In genomic region chr2:153527580-153528531, GRCm38 (mm10) we compare ENCODE assay signal across 9 mouse cellular contexts. TPM values are rescaled to one million over a fixed set of nuclear protein-coding genes. Genes with fewer than 3 reads are reported as not detected.
A peak's percentile ranks its signal among the peaks of the same experiment; 100 is the strongest.
DNase-seq lines count a peak whose midpoint lies in the region; ATAC-seq lines count a peak whose summit lies in the region.
"Had no signal": no experiment of that assay in that cellular context is flagged by ENCODE, and none has a peak within 500 bp of the region (broad histone marks: within the 10 kb centered on the region; RNA-seq: fewer than 3 reads in every experiment).

No protein-coding gene starts in this region.

- 0 out of 2 replicates have a peak overlapping the region, but pooled peaks have one; percentile 34 for H3K27ac ChIP-seq in embryonic facial prominence, embryonic 15.5 days (replicated peaks)
- peak overlapping the region; percentile 89 for H3K27ac ChIP-seq in midbrain, embryonic 15.5 days

- ATAC-seq in embryonic facial prominence, embryonic 15.5 days (ENCODE audit: insufficient number of reproducible peaks, low FRiP score, low TSS enrichment, low read depth) = peak; percentile 26; the same call in 1 of the 2 replicates
- ATAC-seq in midbrain, embryonic 15.5 days (replicated peaks) = peak; percentile 41

- peak overlapping the region; percentile 40 for H3K9ac ChIP-seq in embryonic facial prominence, embryonic 15.5 days
- peak overlapping the region; percentile 86 for H3K9ac ChIP-seq in midbrain, embryonic 15.5 days

- H3K9me3 ChIP-seq in embryonic facial prominence, embryonic 15.5 days (replicated peaks) = no peaks in the 10 kb centered on the region
- no peaks in the 10 kb centered on the region for H3K9me3 ChIP-seq in midbrain, embryonic 15.5 days

- WGBS in embryonic facial prominence, embryonic 15.5 days = 3% methylated on average over 64 of the region's 85 CpGs
- 2% methylated on average over 74 of the region's 85 CpGs for WGBS in midbrain, embryonic 15.5 days

- H3K4me3 ChIP-seq in embryonic facial prominence, embryonic 15.5 days (replicated peaks) = peak overlapping the region; percentile 67
- peak overlapping the region; percentile 89 for H3K4me3 ChIP-seq in midbrain, embryonic 15.5 days

- H3K36me3 ChIP-seq in embryonic facial prominence, embryonic 15.5 days = no peaks in the 10 kb centered on the region
- H3K36me3 ChIP-seq in midbrain, embryonic 15.5 days (replicated peaks) = no peaks in the 10 kb centered on the region

- DNase-seq in gastrocnemius, adult 18-20 months (ENCODE audit: low spot score) = peak; percentile 29
- DNase-seq in gastrocnemius, postnatal 36 days = no peak
- DNase-seq in ZHBTc4 (ENCODE audit: low read depth, low spot score) = peak; percentile 58
- DNase-seq in heart, postnatal 36 days = peak; percentile 51 to 59
- DNase-seq in liver = peak; percentile 82
- DNase-seq in thymus, postnatal 0 days (ENCODE audit: low spot score) = peak; percentile 34

- peaks cover 43% of the 10 kb centered on the region for H3K4me1 ChIP-seq in embryonic facial prominence, embryonic 15.5 days
- peaks cover 36% of the 10 kb centered on the region for H3K4me1 ChIP-seq in midbrain, embryonic 15.5 days

- intact Hi-C loops in gastrocnemius, postnatal 36 days (cut with DNase I) = loop anchor here (10.0 kb wide), 1 partner anchor 57 kb away; no protein-coding TSS in a partner anchor
- intact Hi-C loops in heart, postnatal 36 days (cut with DNase I) = no loop called here

- H3K27me3 ChIP-seq in embryonic facial prominence, embryonic 15.5 days = peaks cover 28% of the 10 kb centered on the region
- no peaks in the 10 kb centered on the region for H3K27me3 ChIP-seq in midbrain, embryonic 15.5 days (replicated peaks)

- H3K4me2 ChIP-seq in embryonic facial prominence, embryonic 15.5 days (replicated peaks) = peak overlapping the region; percentile 100
- H3K4me2 ChIP-seq in midbrain, embryonic 15.5 days = peak overlapping the region; percentile 91

RNA-seq across cellular contexts. Expression of gene Nol4l, which starts 1.9 kb away (rescaled TPM):
- total RNA-seq in gastrocnemius, adult 18-20 months (2021) = under 1 TPM; 0.46 to 0.97 TPM
- total RNA-seq in gastrocnemius, postnatal 36 days (2021) = 1 to 10 TPM in 1 of 2 experiments, under 1 TPM in 1; 0.94 to 1.0 TPM
- 9.4 and 10.3 TPM in 2 replicates for polyA plus RNA-seq in embryonic facial prominence, embryonic 15.5 days (2015; fragmentation: Nextera tagmentation; extraction: Ambion mirVana)
- 1 to 10 TPM; 3.9 to 4.0 TPM for total RNA-seq in heart, postnatal 36 days (2021)
- polyA plus RNA-seq in midbrain, embryonic 15.5 days (2015; fragmentation: Nextera tagmentation; extraction: Ambion mirVana) = 50.8 and 54.6 TPM in 2 replicates
- 1.9 and 2.0 TPM in 2 replicates for polyA plus RNA-seq in thymus, postnatal 0 days (2015; fragmentation: Nextera tagmentation; extraction: Ambion mirVana)

RNA-seq across cellular contexts. Expression of gene 4930404H24Rik, which starts 35.3 kb away (rescaled TPM):
- total RNA-seq in gastrocnemius, adult 18-20 months (2021) = not detected
- not detected for total RNA-seq in gastrocnemius, postnatal 36 days (2021)
- polyA plus RNA-seq in embryonic facial prominence, embryonic 15.5 days (2015; fragmentation: Nextera tagmentation; extraction: Ambion mirVana) = not detected in 2 replicates
- not detected for total RNA-seq in heart, postnatal 36 days (2021)
- polyA plus RNA-seq in midbrain, embryonic 15.5 days (2015; fragmentation: Nextera tagmentation; extraction: Ambion mirVana) = not detected in 2 replicates
- not detected in 2 replicates for polyA plus RNA-seq in thymus, postnatal 0 days (2015; fragmentation: Nextera tagmentation; extraction: Ambion mirVana)
- total RNA-seq: left cerebral cortex, postnatal 36 days had no signal

Comparison
In these comparisons a context has a peak if more than half of its experiments do, and no peak if none do; other contexts are left out.
1. DNase-seq: peak in gastrocnemius, adult 18-20 months (single experiment), ZHBTc4 (single experiment), heart, postnatal 36 days (2 of 2), liver (single experiment) and thymus, postnatal 0 days (single experiment); none in gastrocnemius, postnatal 36 days (0 of 2).